Mouse (Mus musculus) cerebellum, adult 2 months (tissue): ENCODE data around the gene St6galnac4. TPM values are rescaled to one million over a fixed set of nuclear protein-coding genes. Genes with fewer than 3 reads are reported as not detected.
A peak's percentile ranks its signal among the peaks of the same experiment; 100 is the strongest.

Source experiments
- DNase-seq, 2 experiments: peaks; one replicate each; pipeline ENCODE4 v3.0.0; 2021
- H3K27ac ChIP-seq: fragments of 200-500 bp; 2 replicates; pipeline ENCODE4 v1.5.1; 2012; ENCODE audit warnings: low read length, control low read depth, inconsistent platforms; ENCODE audit not compliant: insufficient read depth
- H3K27me3 ChIP-seq: fragments of 200-500 bp; 2 replicates; pipeline ENCODE4 v1.6.1; 2012; ENCODE audit warnings: inconsistent platforms, mild to moderate bottlenecking, low read length, moderate library complexity; ENCODE audit not compliant: control insufficient read depth, insufficient read depth
- H3K4me1 ChIP-seq: fragments of 200-500 bp; 2 replicates; pipeline ENCODE4 v1.6.1; 2011; ENCODE audit warnings: low read length; ENCODE audit not compliant: control insufficient read depth, insufficient read depth
- H3K4me3 ChIP-seq: fragments of 200-500 bp; replicated peaks from 2 replicates; pipeline ENCODE3; 2011; ENCODE audit warnings: mild to moderate bottlenecking, low read depth, low read length, control low read depth; ENCODE audit not compliant: insufficient read depth
- CTCF ChIP-seq: fragments of 200-500 bp; IDR thresholded peaks from 2 replicates; pipeline ENCODE4 v1.5.1; 2011; ENCODE audit warnings: low read depth, mild to moderate bottlenecking, control low read depth, low read length, moderate library complexity, borderline replicate concordance; ENCODE audit not compliant: insufficient read depth
- POLR2A ChIP-seq: fragments of 200-500 bp; IDR thresholded peaks from 2 replicates; pipeline ENCODE4 v1.6.1; 2011; ENCODE audit warnings: low read length, control low read depth, borderline replicate concordance; ENCODE audit not compliant: insufficient read depth
- WGBS: fragments of 180-500 bp; shearing (Covaris S2); methylation state at CpG from one replicate; pipeline ENCODE4 v1.1.7; 2018; 5-methylcytosine and 5-hydroxymethylcytosine counted together
- polyA plus RNA-seq: library from polyadenylated mRNA; depleted of rRNA; stranded (reverse); fragments of >200 nt; gene quantifications from 2 replicates; pipeline ENCODE4 v1.2.3, GENCODE M21; 2012

Gene St6galnac4
- polyA plus RNA-seq, 1 experiment = 91.4 TPM

GRCm38 (mm10) chr2:32597248-32597647, 10.4 kb downstream of the St6galnac4 start:
- Histone ChIP-seq H3K27me3 (no peaks in the 10 kb centered on the region), H3K4me1 (peaks cover 75% of the 10 kb centered on the region), H3K4me3 (no peak overlapping the region), H3K27ac (peak overlapping the region; percentile 78)
- no peak for DNase-seq
- whole genome bisulfite sequencing = 36% methylated on average over 5 of the region's 5 CpGs
- TF ChIP-seq CTCF (no peak), POLR2A (no peak)

GRCm38 (mm10) chr2:32597699-32598098, 10.8 kb downstream of the St6galnac4 start:
- Histone ChIP-seq H3K4me1 (peaks cover 74% of the 10 kb centered on the region), H3K4me3 (no peak overlapping the region), H3K27ac (peak overlapping the region; percentile 78), H3K27me3 (no peaks in the 10 kb centered on the region)
- DNase-seq = peak in 1 of 2 experiments; percentile 46
- TF ChIP-seq CTCF (no peak), POLR2A (no peak)
- WGBS = 60% methylated on average over 5 of the region's 5 CpGs

DNA sequence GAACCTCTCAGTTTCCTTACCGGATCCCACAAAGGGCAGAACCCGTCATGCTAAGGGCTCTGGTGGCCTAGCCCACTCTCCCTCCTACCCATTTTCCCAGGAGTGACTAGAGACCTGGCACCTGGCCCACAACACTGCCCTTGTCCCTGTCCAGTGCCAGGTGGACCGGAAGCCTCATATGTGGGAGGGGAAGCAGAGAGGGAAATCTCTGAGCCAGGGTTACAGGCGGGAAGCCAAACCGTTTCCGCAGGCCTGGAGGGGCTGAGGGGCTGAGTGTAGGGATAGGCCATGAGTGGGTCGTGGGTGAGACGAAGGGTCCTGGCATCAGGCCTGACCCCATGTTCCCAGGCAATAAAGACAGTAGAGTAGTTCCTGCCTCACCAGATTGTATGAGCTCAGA, 11.6 kb downstream of the St6galnac4 start:
- peak; percentile 70 to 75 for DNase-seq
- peak overlapping the region; percentile 78 for H3K27ac ChIP-seq
- TF ChIP-seq POLR2A = no peak
- no peak for TF ChIP-seq CTCF
- WGBS = 7% methylated on average over 8 of the region's 8 CpGs
- H3K4me1 ChIP-seq = peaks cover 69% of the 10 kb centered on the region
- H3K4me3 ChIP-seq = no peak overlapping the region
- H3K27me3 ChIP-seq = no peaks in the 10 kb centered on the region

DNA sequence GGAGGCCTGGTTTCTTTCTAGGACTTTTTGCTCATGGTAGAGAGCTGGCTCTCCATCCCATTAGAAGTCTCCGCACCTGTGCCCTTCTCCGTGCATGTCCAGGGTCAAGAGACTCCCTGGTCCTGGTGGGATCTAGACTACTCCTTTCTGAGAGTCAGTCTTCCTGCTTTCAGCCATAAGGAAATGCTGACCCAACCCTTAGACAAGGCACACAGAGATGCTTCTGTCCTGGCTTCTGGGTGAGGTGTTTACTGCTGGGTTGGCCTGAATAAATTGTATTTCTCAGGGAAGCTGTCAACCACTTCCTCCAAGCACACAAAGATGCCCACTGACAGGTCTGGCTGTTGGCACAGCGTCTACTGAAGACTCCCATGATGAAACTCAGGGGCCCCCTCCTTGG, 12.5 kb downstream of the St6galnac4 start, which contains the start of gene St6galnac6:
Gene St6galnac6, plus strand, starts transcription at position 301 of the 400 bp plus-strand sequence.
- H3K27ac ChIP-seq = peak within 1 kb of the TSS; percentile 78
- DNase-seq = no peak
- no peak within 1 kb of the TSS for H3K4me3 ChIP-seq
- 77% methylated on average over 3 of the region's 3 CpGs for WGBS
- H3K4me1 ChIP-seq = peaks cover 62% of the 10 kb centered on the region
- TF ChIP-seq CTCF (no peak), POLR2A (no peak)
- H3K27me3 ChIP-seq = no peaks in the 10 kb centered on the region

DNA sequence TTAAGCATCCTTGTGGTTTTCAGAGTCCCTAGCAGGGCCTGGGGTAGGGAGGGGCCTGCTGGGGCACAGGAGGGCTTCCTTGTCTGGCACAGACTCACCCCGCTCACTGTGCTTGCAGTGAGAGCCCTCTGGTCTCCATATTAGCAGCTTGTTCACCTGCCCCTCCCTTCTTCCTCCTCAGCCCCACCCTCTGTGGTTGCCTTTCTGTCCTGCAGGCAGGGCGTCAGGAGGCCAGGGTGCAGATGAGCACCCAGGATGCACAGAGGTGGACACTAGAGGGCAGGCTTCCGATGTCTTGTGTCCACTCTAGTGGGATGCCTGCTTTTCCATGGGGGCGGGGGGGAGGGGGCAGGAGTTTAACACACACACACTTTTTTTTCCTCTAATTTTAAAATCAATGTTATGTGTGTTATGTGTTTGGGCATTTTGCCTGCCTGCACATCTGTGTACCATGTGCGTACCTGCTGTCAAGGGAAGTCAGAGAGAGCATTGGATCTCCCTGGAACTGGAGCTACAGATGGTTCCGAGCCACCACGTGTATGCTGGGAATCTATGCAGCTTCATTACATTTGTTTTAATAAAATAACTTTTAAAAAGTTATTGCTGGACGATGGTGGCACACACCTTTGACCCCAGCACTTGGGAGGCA, 14.6 kb downstream of the St6galnac4 start:
- TF ChIP-seq POLR2A = no peak
- peak; percentile 62; the same call in 1 of the 2 replicates for TF ChIP-seq CTCF
- peaks cover 46% of the 10 kb centered on the region for H3K4me1 ChIP-seq
- 35% methylated on average over 8 of the region's 8 CpGs for WGBS
- no peak overlapping the region for H3K4me3 ChIP-seq
- no peaks in the 10 kb centered on the region for H3K27me3 ChIP-seq
- DNase-seq = peak; percentile 52 to 60
- H3K27ac ChIP-seq = no peak overlapping the region

GRCm38 (mm10) chr2:32602600-32603054, 15.7 kb downstream of the St6galnac4 start:
- peak; percentile 87 to 95 for DNase-seq
- Histone ChIP-seq H3K27me3 (no peaks in the 10 kb centered on the region), H3K4me1 (peaks cover 36% of the 10 kb centered on the region), H3K4me3 (peak overlapping the region; percentile 6), H3K27ac (no peak overlapping the region)
- under 1% methylated on average over 11 of the region's 11 CpGs for WGBS
- TF ChIP-seq POLR2A = no peak
- TF ChIP-seq CTCF = peak; percentile 91

DNA sequence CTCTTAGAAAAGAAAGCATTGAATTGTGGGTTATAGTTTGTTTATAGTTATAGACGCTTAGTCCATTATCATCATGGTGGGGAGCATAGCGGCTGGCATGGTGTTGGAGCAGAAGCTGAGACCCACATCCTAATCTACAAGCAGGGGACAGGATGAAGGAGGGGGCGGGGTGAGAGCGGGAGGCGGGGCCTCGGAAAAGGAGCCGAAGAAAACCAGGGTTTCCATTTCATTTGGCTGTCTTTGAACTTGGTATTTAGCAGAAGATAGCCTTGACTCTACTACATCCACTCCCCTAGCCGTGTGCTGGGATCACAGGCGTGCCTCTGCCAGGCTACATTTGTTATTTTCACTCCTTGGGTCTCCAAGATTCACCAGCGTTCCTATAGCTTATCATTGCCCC, 17.7 kb downstream of the St6galnac4 start:
- Histone ChIP-seq H3K27ac (no peak overlapping the region), H3K27me3 (no peaks in the 10 kb centered on the region), H3K4me3 (no peak overlapping the region), H3K4me1 (peaks cover 20% of the 10 kb centered on the region)
- 54% methylated on average over 10 of the region's 10 CpGs for WGBS
- no peak for TF ChIP-seq POLR2A
- TF ChIP-seq CTCF = no peak
- DNase-seq = no peak
